Mouse (Mus musculus): ENCODE data around the gene Card19. TPM values are rescaled to one million over a fixed set of nuclear protein-coding genes. Genes with fewer than 3 reads are reported as not detected.

The Card19 gene
- 100 to 1,000 TPM; 124 to 139 TPM for total RNA-seq (2021)
- long read RNA-seq, experiment 1, transcript Card19-201 (6 exons, 804 nt) = major isoform, 7 of 150 reads
- long read RNA-seq, experiment 1, partial matches to known transcripts = 1 of 150 reads
- long read RNA-seq, experiment 1, other reads (novel, unspliced or antisense) = 140 of 150 reads
- long read RNA-seq, experiment 2, partial matches to known transcripts = 3 of 121 reads
- long read RNA-seq, experiment 2, other reads (novel, unspliced or antisense) = 116 of 121 reads

DNA sequence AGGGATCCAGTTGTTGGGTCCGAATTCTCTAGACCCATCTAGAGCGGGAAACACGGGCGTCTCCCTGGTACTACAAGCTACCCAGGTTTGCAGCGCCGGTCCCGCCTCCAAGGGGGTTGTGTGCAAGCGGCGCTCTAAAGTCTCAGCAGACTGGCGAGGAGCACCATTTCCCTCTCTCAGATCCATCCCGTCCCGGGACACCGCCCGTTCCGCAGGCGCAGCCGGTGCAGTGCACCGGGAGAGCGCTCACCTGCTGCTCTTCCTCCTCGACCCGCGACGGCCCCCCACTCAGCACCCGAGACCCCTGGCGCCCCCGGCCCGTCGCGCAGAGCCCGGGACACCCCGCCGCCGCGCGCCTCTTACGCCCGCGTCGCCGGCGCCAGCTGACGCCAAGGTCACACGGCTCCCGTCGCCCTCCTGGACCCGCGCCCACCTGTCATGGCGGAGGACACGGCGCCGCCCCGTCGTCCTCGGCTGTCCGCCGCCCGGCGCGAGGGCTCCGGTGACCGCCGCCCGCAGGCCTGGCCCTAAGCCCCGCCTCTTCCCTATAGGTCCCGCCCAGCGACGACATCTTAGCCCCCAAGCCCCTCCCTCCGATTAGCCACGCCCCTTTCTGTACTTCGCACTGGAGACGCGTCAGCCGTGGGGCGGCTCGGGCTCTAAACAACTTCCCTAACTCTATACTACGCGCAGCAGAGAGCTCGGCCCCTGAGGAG is at the start of gene Card19:
Card19 (minus strand) TSS at position 534 of the 716 bp plus-strand sequence.
- DNase-seq (ENCODE audit: low spot score) = peak; percentile 99

GRCm38 (mm10) chr13:49260036-49260722 is 44.3 kb upstream of the Card19 start:
- no peak for DNase-seq (ENCODE audit: low spot score)

DNA sequence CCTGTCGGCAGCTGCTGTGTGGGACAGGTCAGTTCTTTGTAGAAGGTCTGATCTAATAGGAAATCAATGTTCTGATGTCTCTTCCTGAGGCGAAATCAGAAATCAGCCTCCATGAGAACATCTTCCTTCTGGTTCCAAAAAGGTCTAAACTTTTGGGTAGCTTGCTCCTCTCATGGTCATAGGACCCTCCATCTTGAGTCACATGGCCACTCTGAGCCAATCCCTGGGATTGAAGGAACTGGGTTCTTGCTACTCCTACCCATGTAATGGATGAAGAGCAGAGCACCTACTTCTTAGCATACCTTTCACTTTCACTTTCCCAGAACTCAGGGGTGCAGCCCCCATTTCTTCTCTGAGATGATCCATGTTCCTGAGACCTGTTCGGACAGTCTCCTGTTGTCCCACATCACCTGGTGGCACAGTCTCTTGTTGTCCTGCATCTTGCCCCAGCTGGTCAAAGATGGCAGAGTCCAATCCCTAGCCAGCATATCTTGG is 42.0 kb upstream of the Card19 start:
- DNase-seq (ENCODE audit: low spot score) = no peak

- DNase-seq (ENCODE audit: low spot score) = no peak
These were observed 36.9 kb upstream of the Card19 start for GRCm38 (mm10) chr13:49252746-49253145.

DNA sequence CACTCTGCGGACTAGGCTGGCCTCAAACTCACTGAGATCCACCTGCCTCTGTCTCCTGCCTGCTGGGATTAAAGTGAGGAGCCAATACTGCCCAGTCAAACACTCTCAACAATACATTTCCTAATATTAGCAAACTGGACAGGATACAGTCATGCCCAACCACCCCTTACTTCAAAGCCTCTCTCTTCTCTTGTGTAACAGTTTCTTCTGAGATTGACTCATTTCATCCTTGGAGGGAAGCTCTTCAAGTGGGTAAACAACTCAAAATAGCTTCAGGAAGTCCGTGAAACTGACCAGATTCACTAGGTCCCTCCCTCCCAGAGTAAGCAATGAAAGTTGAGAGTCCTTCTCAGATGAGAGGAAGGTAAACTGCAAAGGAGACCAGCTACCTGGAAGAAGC is 36.3 kb upstream of the Card19 start:
- no peak for DNase-seq (ENCODE audit: low spot score)

GRCm38 (mm10) chr13:49250716-49251517 is 35.1 kb upstream of the Card19 start:
- no peak for DNase-seq (ENCODE audit: low spot score)

- no peak for DNase-seq (ENCODE audit: low spot score)
These were observed 33.8 kb upstream of the Card19 start for GRCm38 (mm10) chr13:49249634-49250033.

DNA sequence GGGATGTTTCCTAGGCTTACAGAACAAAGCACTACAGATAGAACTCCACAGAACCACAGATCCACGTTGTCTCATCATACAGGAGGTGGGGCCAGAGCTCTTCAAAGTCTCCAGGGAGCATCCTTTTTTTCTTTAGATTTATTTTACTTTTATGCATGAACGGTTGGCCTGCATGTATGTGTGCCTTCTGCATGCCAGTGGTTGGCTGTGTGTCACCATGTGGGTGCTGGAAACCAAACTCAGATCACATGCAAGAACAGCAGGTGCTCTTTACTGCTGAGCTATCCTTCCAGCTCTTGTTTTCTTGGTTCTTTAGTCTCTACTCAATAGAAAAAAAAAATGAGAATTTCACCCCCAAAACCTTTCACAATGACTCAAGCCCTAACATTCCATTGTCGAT is 33.1 kb upstream of the Card19 start:
- DNase-seq (ENCODE audit: low spot score) = no peak

- DNase-seq (ENCODE audit: low spot score) = no peak
These were observed 32.6 kb upstream of the Card19 start, which contains the start of gene Susd3 for GRCm38 (mm10) chr13:49248467-49248862. Gene Susd3, minus strand, starts transcription at chr13:49248706.

DNA sequence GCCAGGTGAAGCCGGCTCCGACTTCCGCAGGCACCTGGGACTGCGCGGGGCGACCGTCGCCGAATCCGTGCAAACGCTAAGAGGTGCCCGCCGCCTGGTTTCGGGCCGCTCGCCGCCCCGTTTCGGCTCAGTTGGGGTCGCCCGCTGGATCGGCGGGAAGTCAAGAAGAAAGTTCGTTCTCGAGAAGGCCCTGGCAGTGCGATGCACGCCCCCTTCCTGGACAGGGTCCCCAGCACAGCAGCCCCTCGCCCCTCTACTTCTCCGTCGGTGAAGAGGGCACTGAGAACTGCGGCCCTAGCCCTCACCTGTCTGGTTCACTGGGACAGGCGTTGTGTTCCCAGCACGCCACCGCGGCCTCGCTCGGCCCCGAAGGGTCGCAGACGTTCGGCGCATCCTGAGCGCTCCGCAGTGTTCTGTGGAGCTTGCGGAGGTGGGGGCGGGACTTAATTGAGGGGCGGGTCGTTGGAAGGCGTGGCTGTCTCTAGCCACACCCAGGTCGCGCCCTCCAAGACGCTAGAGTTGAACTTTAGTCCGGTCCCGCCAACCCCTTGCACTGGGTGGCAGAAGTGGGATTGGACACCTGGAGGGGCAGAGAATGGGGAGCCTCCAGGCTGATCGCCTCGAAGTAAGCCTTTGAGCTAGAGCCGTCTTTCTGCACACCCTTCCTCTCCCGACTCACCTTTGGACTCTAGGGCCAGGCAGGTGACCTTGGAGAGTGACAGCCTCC is 32.1 kb upstream of the Card19 start:
- DNase-seq (ENCODE audit: low spot score) = no peak

DNA sequence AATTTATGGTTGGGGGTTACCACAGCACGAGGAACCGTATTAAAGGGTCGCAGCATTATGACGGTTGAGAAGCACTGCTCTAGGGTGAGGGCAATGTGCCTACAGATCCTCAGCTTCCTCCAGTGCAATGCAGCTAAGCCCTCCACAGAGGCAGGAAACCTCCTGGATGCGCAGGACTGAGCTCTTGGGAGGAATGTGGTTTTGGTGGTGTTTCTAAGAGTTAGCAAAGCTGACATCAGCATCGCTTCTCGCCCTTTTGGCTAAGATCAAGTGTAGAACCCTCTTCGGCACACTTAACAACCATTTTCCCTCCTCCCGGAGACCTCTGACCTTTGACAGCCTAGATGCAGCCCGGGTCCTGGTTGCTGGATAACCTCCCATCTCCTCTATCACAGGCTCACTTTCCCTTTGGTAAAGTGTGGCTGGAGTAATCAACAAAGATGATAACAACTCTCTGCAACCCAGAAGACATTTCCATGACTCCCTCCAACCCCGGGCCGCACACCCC is 31.4 kb upstream of the Card19 start:
- DNase-seq (ENCODE audit: low spot score) = no peak

DNA sequence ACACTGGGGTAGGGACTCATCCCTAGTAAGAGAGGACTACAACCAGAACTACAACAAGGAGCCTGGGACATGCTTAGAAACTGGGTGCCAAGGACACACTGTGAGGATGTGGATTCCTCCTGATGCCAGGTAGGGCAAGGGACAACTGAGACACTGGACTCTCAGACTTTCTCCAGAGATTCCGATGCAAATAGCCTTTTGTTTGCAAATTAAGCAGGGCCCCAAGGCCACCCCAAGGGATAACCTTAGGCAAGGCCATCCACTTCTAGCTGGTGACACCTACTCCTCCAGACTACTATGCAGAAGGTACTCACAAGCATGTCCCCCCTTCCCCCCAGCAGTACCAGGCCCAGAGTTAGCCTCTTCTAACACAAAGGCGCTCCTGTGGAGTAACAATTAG is 30.8 kb upstream of the Card19 start:
- DNase-seq (ENCODE audit: low spot score) = no peak

- DNase-seq (ENCODE audit: low spot score) = no peak
These were observed 30.2 kb upstream of the Card19 start for GRCm38 (mm10) chr13:49246011-49246410.

- no peak for DNase-seq (ENCODE audit: low spot score)
These were observed 29.4 kb upstream of the Card19 start for GRCm38 (mm10) chr13:49245251-49245650.

- DNase-seq (ENCODE audit: low spot score) = no peak
These were observed 27.7 kb upstream of the Card19 start for GRCm38 (mm10) chr13:49243492-49243891.

DNA sequence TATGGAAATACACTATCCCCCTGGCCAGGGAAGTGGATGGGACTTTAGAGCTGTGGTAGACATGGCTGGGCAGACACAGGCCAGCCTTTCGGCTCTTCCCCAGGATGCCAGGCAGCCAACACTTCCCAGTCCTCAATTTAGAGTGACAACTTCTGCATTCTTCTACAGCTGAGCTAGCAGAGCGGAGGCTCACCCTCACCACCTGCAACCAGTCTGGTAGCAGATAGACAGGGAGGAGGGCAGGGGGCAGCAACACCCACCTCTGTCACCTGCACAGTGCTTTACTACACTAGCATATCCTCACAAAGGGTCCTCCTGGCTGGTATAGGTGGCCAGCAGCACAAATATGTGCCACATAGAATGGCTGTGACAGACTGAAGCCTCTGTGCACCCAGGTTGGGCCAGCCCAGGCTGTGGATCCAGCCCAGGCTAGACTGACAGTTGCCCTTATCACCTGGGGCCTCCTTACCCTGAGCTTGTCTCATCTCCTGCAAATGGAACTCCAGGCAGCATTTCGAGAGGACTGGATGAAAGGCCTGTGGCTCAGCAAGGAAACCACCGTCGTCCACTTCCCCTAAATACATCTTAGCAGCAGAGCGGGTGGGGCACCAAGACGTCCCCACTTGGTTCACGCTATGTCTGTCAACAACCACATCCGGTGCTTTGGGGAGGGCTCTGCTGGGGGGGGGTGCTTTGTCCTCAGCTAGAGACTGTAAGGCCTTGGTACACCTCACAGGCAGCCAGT is 26.7 kb upstream of the Card19 start:
- no peak for DNase-seq (ENCODE audit: low spot score)

GRCm38 (mm10) chr13:49238737-49239136 is 22.9 kb upstream of the Card19 start:
- no peak for DNase-seq (ENCODE audit: low spot score)

DNA sequence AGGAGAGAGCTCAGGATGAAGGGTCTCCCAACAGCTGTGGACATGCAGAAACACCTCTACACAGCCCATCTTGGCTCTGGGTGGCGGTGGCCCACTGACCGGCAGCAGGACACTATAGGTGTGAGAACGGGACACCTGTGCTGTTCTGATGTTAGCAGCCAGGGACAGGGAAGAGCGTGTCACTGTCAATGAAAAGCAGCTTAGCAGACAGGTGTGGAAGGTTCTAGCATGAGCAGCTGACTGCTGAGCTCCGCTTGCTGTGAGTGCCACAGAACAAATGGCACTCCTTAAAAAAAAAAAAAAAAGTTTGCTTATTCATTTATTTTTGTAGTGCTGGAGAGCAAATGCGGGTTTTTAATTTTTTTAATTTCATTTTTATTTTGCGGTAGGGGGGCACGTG is 21.8 kb upstream of the Card19 start:
- no peak for DNase-seq (ENCODE audit: low spot score)

DNA sequence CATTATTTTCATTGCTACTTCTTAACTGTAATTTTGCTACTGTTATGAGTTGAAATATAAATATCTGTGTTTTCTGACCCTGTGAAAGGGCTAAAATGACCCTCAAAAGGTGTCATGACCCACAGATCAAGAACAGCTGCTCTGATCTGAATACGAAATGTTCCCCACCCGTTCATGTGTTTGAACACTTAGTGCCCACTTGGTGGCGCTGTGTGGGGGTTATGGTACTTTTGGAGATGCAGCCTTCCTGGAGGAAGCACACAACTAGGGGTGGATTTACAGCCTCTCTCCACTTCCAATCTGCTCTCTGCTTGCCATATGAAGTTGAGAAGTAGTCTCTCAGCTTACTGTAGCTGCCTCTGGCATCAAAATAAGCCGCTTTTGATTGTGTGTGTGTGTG is 18.9 kb upstream of the Card19 start:
- no peak for DNase-seq (ENCODE audit: low spot score)

Measured in gastrocnemius, adult 18-20 months (tissue).